Mouse (Mus musculus) limb, embryonic 15.5 days (tissue): ENCODE data around the gene C330021F23Rik. TPM values are rescaled to one million over a fixed set of nuclear protein-coding genes. Genes with fewer than 3 reads are reported as not detected.

ENCODE experiments used
- ATAC-seq: fragments of 200-750 bp; cut with Nextera tagmentation; 2 replicates; pipeline ENCODE4 v1.8.0; 2017; ENCODE audit warnings: low read depth, moderate TSS enrichment; ENCODE audit not compliant: insufficient number of reproducible peaks, low FRiP score, low TSS enrichment
- H3K27ac ChIP-seq: fragments of 300-500 bp; sonication (generic); 2 replicates; pipeline ENCODE4 v1.5.1; 2015; ENCODE audit warnings: moderate library complexity, mild to moderate bottlenecking, inconsistent platforms
- H3K27me3 ChIP-seq: fragments of 300-500 bp; sonication (generic); 2 replicates; pipeline ENCODE4 v1.6.1; 2015; ENCODE audit warnings: inconsistent platforms
- H3K36me3 ChIP-seq: fragments of 300-500 bp; sonication (generic); 2 replicates; pipeline ENCODE4 v1.6.1; 2015; ENCODE audit warnings: inconsistent platforms
- H3K4me1 ChIP-seq: fragments of 300-500 bp; sonication (generic); 2 replicates; pipeline ENCODE4 v1.6.1; 2015; ENCODE audit warnings: inconsistent platforms
- H3K4me2 ChIP-seq: fragments of 300-500 bp; sonication (generic); 2 replicates; pipeline ENCODE4 v1.6.1; 2015; ENCODE audit warnings: mild to moderate bottlenecking, inconsistent platforms
- H3K4me3 ChIP-seq: fragments of 300-500 bp; sonication (generic); 2 replicates; pipeline ENCODE4 v1.5.1; 2015; ENCODE audit warnings: mild to moderate bottlenecking, inconsistent platforms
- H3K9ac ChIP-seq: fragments of 300-500 bp; sonication (generic); 2 replicates; pipeline ENCODE4 v1.6.1; 2015; ENCODE audit warnings: inconsistent platforms
- H3K9me3 ChIP-seq: fragments of 300-500 bp; sonication (generic); 2 replicates; pipeline ENCODE4 v1.6.1; 2016; ENCODE audit warnings: inconsistent platforms
- WGBS: fragments of 180-500 bp; shearing (Covaris S2); methylation state at CpG from one replicate; pipeline ENCODE4 v1.1.7; 2015; 5-methylcytosine and 5-hydroxymethylcytosine counted together
- polyA plus RNA-seq: library from polyadenylated mRNA; unstranded; fragments of >200 nt; fragmentation: Nextera tagmentation; extraction: Ambion mirVana; gene quantifications from 2 replicates; pipeline ENCODE4 v1.2.1, GENCODE M21; 2015

The C330021F23Rik gene
- 0.26 and 0.47 TPM in 2 replicates for polyA plus RNA-seq

GRCm38 (mm10) chr8:3567641-3568371 is at the start of gene C330021F23Rik:
TSS of gene C330021F23Rik (plus strand) at chr8:3567990.
- no peak within 1 kb of the TSS for H3K9ac ChIP-seq
- H3K9me3 ChIP-seq, result no peaks in the 10 kb centered on the region
- no peak within 1 kb of the TSS for H3K27ac ChIP-seq
- H3K4me3 ChIP-seq, result no peak within 1 kb of the TSS
- H3K36me3 ChIP-seq, result no peaks in the 10 kb centered on the region
- no peaks in the 10 kb centered on the region for H3K4me1 ChIP-seq
- no peaks in the 10 kb centered on the region for H3K27me3 ChIP-seq
- 6% methylated on average over 12 of the region's 12 CpGs for WGBS
- no peak within 1 kb of the TSS for H3K4me2 ChIP-seq
- no peak for ATAC-seq

DNA sequence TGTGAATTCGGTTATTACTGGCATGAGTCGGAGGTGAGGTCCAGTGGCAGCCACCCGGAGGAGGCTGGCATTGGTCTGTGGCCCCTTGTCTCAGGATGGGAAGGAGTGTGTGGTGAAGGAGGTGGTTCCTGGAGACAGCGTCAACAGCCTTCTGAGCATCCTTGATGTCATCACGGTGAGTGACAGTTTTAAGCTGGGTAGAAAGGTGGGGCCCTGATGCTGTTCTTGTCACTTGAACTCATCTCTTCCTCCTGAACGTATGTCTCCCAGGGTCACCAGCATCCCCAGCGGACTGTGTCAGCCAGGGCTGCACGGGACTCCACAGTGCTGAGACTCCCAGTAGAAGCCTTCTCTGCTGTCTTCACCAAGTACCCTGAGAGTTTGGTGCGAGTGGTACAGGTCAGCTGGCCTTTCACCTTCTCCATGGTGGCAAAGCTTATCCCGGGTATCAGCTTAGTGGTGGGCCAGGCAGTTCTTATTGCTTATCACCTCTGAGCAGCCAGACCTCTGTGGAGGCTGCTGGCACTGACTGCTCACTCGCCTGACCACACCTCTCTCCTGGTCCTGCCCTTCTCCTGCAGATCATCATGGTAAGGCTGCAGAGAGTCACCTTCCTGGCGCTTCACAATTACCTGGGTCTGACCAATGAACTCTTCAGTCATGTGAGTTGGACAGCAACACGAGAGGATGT is 45.6 kb upstream of the C330021F23Rik start:
- Histone ChIP-seq H3K27ac (no peak overlapping the region), H3K4me1 (peaks cover 7% of the 10 kb centered on the region), H3K9ac (no peak overlapping the region), H3K27me3 (no peaks in the 10 kb centered on the region), H3K4me3 (no peak overlapping the region), H3K9me3 (no peaks in the 10 kb centered on the region), H3K4me2 (no peak overlapping the region), H3K36me3 (peaks cover 53% of the 10 kb centered on the region)
- 93% methylated on average over 13 of the region's 13 CpGs for WGBS
- ATAC-seq, result no peak

- Histone ChIP-seq H3K4me3 (no peak overlapping the region), H3K9me3 (no peaks in the 10 kb centered on the region), H3K4me1 (no peaks in the 10 kb centered on the region), H3K4me2 (no peak overlapping the region), H3K27ac (no peak overlapping the region), H3K9ac (no peak overlapping the region), H3K36me3 (peaks cover 66% of the 10 kb centered on the region), H3K27me3 (no peaks in the 10 kb centered on the region)
- 86% methylated on average over 5 of the region's 5 CpGs for WGBS
- ATAC-seq, result no peak
These were observed 37.0 kb upstream of the C330021F23Rik start for GRCm38 (mm10) chr8:3530816-3531215.

- Histone ChIP-seq H3K27ac (no peak overlapping the region), H3K4me3 (no peak overlapping the region), H3K36me3 (peaks cover 64% of the 10 kb centered on the region), H3K4me2 (no peak overlapping the region), H3K9ac (no peak overlapping the region), H3K4me1 (no peaks in the 10 kb centered on the region), H3K27me3 (no peaks in the 10 kb centered on the region), H3K9me3 (no peaks in the 10 kb centered on the region)
- no peak for ATAC-seq
- WGBS, result 94% methylated on average over 18 of the region's 18 CpGs
These were observed 35.9 kb upstream of the C330021F23Rik start for GRCm38 (mm10) chr8:3531936-3532335.

DNA sequence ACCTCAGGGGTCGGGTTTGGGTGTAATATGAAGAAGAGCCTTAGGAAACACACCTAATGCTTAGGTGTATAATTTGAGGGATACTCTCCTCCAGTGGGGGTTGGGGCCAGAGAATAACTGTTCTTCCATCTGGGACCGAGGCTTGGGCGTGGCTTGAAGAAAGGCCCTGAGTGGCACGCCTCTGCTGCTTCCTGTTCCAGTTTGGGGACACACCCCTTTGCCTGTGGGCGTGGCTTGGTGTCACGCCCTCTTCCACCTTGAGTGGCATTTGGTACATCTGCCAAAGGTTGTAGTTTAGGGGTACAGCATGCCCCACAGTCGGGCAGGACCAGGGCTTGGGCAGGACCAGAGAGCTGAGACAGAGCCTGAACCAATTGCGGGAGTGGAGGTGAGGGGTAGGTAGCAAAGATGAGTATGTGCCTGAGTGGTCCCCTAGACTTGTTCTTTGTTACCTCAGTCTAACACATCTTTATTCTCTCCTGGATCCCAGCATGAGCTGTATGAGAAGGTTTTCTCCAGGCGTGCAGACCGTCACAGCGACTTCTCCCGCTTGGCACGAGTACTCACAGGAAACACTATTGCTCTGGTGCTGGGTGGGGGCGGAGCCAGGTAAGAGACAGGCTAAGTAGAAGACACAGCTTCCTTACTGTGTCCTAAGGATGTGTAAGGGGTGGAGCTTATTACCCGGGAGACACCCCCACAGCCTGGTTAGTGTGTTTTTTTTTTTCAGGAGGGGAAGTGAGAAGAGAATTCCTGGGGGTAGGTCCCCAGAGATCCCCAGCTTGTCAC is 31.5 kb upstream of the C330021F23Rik start:
- WGBS, result 61% methylated on average over 15 of the region's 15 CpGs
- peaks cover 78% of the 10 kb centered on the region for H3K36me3 ChIP-seq

DNA sequence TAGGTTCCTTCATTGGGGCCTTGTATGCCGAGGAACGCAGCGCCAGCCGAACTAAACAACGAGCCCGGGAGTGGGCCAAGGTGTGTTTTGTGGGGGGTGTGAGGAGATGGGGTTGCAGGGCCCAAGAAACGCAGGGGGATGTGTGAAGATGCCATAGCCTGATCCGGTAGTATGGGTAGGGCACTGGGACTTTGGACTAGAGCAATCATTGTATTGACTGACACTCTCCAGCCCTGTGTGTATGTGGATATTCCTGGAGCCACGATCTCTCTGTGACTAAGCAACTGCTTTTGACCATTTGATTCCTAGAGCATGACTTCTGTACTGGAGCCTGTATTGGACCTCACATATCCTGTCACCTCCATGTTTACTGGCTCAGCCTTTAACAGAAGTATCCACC is 30.9 kb upstream of the C330021F23Rik start:
- Histone ChIP-seq H3K27me3 (no peaks in the 10 kb centered on the region), H3K4me3 (no peak overlapping the region), H3K9me3 (no peaks in the 10 kb centered on the region), H3K27ac (no peak overlapping the region), H3K9ac (no peak overlapping the region), H3K36me3 (peaks cover 78% of the 10 kb centered on the region), H3K4me1 (no peaks in the 10 kb centered on the region), H3K4me2 (no peak overlapping the region)
- no peak for ATAC-seq
- WGBS, result 96% methylated on average over 9 of the region's 9 CpGs

More for the DNA sequence above, 31.5 kb upstream of the C330021F23Rik start:
- Histone ChIP-seq H3K4me3 (no peak overlapping the region), H3K4me2 (no peak overlapping the region), H3K27ac (no peak overlapping the region), H3K4me1 (no peaks in the 10 kb centered on the region), H3K27me3 (no peaks in the 10 kb centered on the region), H3K9me3 (no peaks in the 10 kb centered on the region), H3K9ac (no peak overlapping the region)
- no peak for ATAC-seq

DNA sequence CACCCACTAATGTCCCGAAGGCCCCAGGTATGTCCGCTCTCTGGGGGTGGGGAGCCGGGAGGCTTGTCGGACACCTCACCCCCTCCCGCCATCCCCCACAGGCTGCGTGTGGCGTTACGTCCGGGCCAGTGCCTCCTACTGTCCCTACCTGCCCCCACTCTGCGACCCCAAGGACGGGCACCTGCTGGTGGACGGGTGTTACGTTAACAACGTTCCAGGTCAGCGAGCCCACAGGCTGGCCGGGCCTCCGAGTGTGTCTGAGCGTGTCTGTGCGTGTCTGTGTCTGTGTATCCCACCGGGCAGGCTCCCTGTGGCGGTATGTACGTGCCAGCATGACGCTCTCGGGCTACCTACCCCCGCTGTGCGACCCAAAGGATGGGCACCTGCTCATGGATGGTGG is 30.1 kb upstream of the C330021F23Rik start:
- no peak overlapping the region for H3K27ac ChIP-seq
- H3K4me1 ChIP-seq, result no peaks in the 10 kb centered on the region
- H3K36me3 ChIP-seq, result peaks cover 79% of the 10 kb centered on the region
- no peak overlapping the region for H3K9ac ChIP-seq
- no peaks in the 10 kb centered on the region for H3K27me3 ChIP-seq
- no peaks in the 10 kb centered on the region for H3K9me3 ChIP-seq
- H3K4me3 ChIP-seq, result no peak overlapping the region
- WGBS, result 92% methylated on average over 26 of the region's 26 CpGs
- H3K4me2 ChIP-seq, result no peak overlapping the region
- no peak for ATAC-seq

DNA sequence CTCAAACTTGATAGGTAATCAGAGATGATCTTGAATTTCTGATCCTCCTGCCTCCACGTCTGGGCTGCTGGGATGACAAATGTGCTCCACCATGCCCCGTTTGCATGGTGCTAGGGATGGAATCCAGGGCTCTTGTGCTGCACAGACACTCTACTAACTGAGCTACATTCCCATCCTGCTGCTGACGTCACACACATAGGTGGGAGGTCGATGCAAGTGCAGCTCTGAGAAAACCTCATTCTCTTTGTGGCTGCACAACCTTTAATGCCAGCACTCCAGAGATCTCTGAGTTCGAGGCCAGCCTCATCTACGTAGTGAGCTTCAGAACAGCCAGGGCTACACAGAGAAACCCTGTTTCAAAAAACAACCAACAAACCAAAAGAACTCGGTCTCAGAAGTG is 28.6 kb upstream of the C330021F23Rik start:
- Histone ChIP-seq H3K4me3 (no peak overlapping the region), H3K27me3 (no peaks in the 10 kb centered on the region)

GRCm38 (mm10) chr8:3540076-3540475 is 27.7 kb upstream of the C330021F23Rik start:
- no peak overlapping the region for H3K4me3 ChIP-seq
- H3K36me3 ChIP-seq, result peaks cover 88% of the 10 kb centered on the region
- H3K9me3 ChIP-seq, result no peaks in the 10 kb centered on the region
- WGBS, result 95% methylated on average over 4 of the region's 4 CpGs
- H3K4me2 ChIP-seq, result no peak overlapping the region
- H3K4me1 ChIP-seq, result no peaks in the 10 kb centered on the region
- H3K27me3 ChIP-seq, result no peaks in the 10 kb centered on the region
- ATAC-seq, result no peak
- H3K9ac ChIP-seq, result no peak overlapping the region
- no peak overlapping the region for H3K27ac ChIP-seq

More for the DNA sequence above, 28.6 kb upstream of the C330021F23Rik start:
- Histone ChIP-seq H3K4me1 (no peaks in the 10 kb centered on the region), H3K27ac (no peak overlapping the region), H3K36me3 (peaks cover 83% of the 10 kb centered on the region), H3K9me3 (no peaks in the 10 kb centered on the region), H3K4me2 (no peak overlapping the region), H3K9ac (no peak overlapping the region)
- WGBS, result 81% methylated on average over 7 of the region's 7 CpGs
- no peak for ATAC-seq

DNA sequence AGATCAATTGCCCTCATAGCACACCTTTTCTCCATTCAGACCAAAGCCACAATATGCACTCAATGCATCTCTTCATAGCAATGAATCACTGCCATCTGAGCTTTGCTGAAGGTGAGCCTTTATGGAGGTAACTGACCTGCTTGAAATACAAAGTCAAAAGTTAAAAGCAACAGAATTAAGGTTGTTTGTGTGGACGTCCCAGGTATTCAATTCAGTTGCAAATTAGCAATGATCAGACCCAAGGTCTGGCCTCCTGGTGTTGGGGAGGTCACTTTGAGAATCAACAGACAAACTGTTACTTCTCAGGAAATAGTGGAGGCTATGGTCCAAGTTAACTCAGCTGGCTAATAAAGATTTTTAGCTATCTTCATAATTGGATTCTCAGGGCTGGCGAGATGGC is 21.3 kb upstream of the C330021F23Rik start:
- Histone ChIP-seq H3K9me3 (no peaks in the 10 kb centered on the region), H3K9ac (no peak overlapping the region), H3K4me1 (no peaks in the 10 kb centered on the region), H3K4me2 (no peak overlapping the region), H3K36me3 (peaks cover 42% of the 10 kb centered on the region), H3K27me3 (no peaks in the 10 kb centered on the region), H3K27ac (no peak overlapping the region), H3K4me3 (no peak overlapping the region)
- ATAC-seq, result no peak
- WGBS, result 84% methylated on average over 2 of the region's 2 CpGs

DNA sequence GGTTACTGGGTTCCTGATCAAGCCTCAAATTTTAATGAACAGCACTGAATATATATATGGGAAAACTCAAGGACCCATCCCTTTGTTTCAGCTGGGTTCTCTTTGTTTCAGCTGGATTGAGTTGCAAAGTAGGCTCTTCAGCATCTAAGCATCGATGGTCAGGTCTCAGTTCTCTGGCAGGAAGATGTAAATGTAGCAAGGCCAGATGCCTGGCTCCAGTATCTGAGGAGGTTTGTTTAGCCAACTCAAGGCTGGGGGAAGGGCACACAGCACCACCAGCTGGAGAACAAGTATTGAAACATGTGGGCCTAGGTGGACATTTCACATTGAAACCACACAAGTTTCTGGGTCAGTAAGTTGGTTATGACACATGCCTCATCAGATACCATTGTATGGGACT is 15.6 kb upstream of the C330021F23Rik start:
- Histone ChIP-seq H3K9me3 (no peaks in the 10 kb centered on the region), H3K4me2 (no peak overlapping the region), H3K9ac (no peak overlapping the region), H3K27me3 (no peaks in the 10 kb centered on the region), H3K36me3 (no peaks in the 10 kb centered on the region), H3K4me3 (no peak overlapping the region), H3K27ac (no peak overlapping the region), H3K4me1 (no peaks in the 10 kb centered on the region)
- 87% methylated on average over 1 of the region's 1 CpGs for WGBS
- no peak for ATAC-seq

DNA sequence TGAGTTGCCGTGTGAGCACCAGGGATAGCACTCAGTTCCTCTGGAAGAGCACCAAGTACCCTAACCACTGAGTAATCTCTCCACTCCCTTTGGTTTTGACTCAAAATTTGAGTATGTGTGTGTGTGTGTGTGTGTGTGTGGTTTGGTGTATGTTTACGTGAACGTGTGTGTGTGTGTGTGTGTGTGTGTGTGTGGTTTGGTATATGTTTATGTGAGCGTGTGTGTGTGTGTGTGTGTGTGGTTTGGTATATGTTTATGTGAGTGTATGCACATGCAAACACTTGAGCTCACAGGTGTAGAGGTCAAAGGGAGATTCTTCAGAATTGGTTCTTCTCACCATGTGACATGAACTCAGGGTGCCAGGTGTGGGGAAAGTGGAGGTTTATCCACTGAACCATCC is 11.7 kb upstream of the C330021F23Rik start:
- Histone ChIP-seq H3K27ac (no peak overlapping the region), H3K4me3 (no peak overlapping the region), H3K4me2 (no peak overlapping the region), H3K27me3 (no peaks in the 10 kb centered on the region), H3K36me3 (no peaks in the 10 kb centered on the region), H3K9me3 (no peaks in the 10 kb centered on the region), H3K9ac (no peak overlapping the region), H3K4me1 (no peaks in the 10 kb centered on the region)
- WGBS, result 56% methylated on average over 4 of the region's 4 CpGs
- ATAC-seq, result 0 out of 2 replicates have a peak, but pooled peaks have one; percentile 82
